Comparison of ENCODE assay signal across 16 mouse cellular contexts in the genomic region with DNA sequence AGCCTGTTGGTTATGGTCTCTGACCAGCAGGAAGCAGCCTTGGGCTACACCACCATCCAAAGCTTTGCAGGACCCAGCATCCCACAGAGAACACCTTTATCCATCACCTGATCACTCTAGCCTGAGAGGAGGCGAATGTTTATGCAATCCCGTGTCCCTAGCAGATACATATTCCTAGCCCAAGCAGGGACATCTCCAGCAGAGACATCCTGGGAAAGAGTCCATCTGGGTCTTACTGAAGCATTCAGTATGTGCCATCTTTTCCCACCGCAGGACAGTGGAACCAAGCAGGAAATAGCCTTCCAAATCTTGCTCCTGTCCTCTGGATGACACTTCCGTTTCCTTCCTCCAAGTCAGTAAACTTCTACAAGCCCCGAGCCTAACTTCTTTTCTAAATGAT.
"Had no signal": no experiment of that assay in that cellular context is flagged by ENCODE, and none has a peak within 500 bp of the region (broad histone marks: within the 10 kb centered on the region; RNA-seq: fewer than 3 reads in every experiment).

No protein-coding gene starts in this region.

- ATAC-seq: midbrain, embryonic 15.5 days had no signal

- H3K4me3 ChIP-seq: megakaryocyte, embryonic 14.5 days; midbrain, embryonic 15.5 days; neural tube, embryonic 12.5 days had no signal

- H3K9ac ChIP-seq: liver, embryonic 14.5 days; midbrain, embryonic 15.5 days; neural tube, embryonic 12.5 days had no signal

- H3K27ac ChIP-seq: liver, embryonic 14.5 days; macrophage; midbrain, embryonic 15.5 days; neural tube, embryonic 12.5 days had no signal

- H3K36me3 ChIP-seq: midbrain, embryonic 15.5 days; neural tube, embryonic 12.5 days had no signal

- DNase-seq: kidney, adult 8-10 months; kidney, postnatal 10 days; left cerebral cortex, postnatal 4 days; lung, adult 2 months; lung, postnatal 10 days; retina, postnatal 1 day; right cerebral cortex, postnatal 4 days; spleen, adult 18-20 months; thymus, adult 2 months; thymus, postnatal 25 days had no signal

- H3K9me3 ChIP-seq: midbrain, embryonic 15.5 days; neural tube, embryonic 12.5 days had no signal

- H3K4me2 ChIP-seq: midbrain, embryonic 11.5 days; midbrain, embryonic 15.5 days; neural tube, embryonic 12.5 days had no signal

- H3K27me3 ChIP-seq: megakaryocyte, embryonic 14.5 days; midbrain, embryonic 15.5 days; neural tube, embryonic 12.5 days had no signal
